Mouse (Mus musculus): Measurements from ENCODE around the gene Spata2l.

DNA sequence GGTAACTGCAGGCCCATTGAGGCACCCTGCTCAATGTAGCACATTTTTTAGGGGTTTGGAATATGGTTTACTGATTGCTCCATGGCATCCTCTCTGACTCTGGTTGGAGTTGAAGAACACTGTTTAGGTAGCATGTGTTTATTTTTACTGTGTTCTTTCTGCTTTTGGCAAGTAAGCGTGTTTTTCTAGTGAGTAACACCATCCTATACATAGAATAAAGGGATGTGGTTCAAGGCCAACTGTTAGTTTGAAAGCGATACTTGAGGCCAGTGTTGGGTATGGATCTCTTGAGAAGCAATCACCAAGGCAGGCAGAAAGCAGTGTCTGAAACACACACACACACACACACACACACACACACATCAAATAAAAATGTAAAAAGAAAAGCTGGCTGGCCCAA lies 48.0 kb downstream of the Spata2l start:
- TF ChIP-seq CTCF (IDR thresholded peaks at IDR 0.05; ENCODE audit: low read depth) (no peak), EP300 (IDR thresholded peaks at IDR 0.05; ENCODE audit: low read depth) (no peak)
